Mouse (Mus musculus): ENCODE results near the gene Trim21. TPM values are rescaled to one million over a fixed set of nuclear protein-coding genes. Genes with fewer than 3 reads are reported as not detected.

Gene Trim21
- polyA plus RNA-seq, 1 experiment, result 3.0 TPM

- no peaks in the 10 kb centered on the region for H3K9me3 ChIP-seq
- H3K4me3 ChIP-seq (replicated peaks), result no peak overlapping the region
- peaks cover 31% of the 10 kb centered on the region for H3K27me3 ChIP-seq (replicated peaks)
- TF ChIP-seq GATA1 (IDR thresholded peaks at IDR 0.05; ENCODE audit: borderline replicate concordance, low read length) (no peak), FLI1 (IDR thresholded peaks at IDR 0.05; ENCODE audit: low read length) (no peak)
- peaks cover 17% of the 10 kb centered on the region for H3K4me1 ChIP-seq
- H3K36me3 ChIP-seq (replicated peaks; ENCODE audit: low read length), result no peaks in the 10 kb centered on the region
These were observed 56.6 kb downstream of the Trim21 start for GRCm38 (mm10) chr7:102508666-102509065.

GRCm38 (mm10) chr7:102508066-102508465 lies 57.2 kb downstream of the Trim21 start:
- no peak for TF ChIP-seq GATA1 (IDR thresholded peaks at IDR 0.05; ENCODE audit: borderline replicate concordance, low read length)
- TF ChIP-seq FLI1 (IDR thresholded peaks at IDR 0.05; ENCODE audit: low read length), result no peak
- H3K36me3 ChIP-seq (replicated peaks; ENCODE audit: low read length), result no peaks in the 10 kb centered on the region
- H3K4me3 ChIP-seq (replicated peaks), result no peak overlapping the region
- H3K4me1 ChIP-seq, result peaks cover 13% of the 10 kb centered on the region
- H3K27me3 ChIP-seq (replicated peaks), result peaks cover 31% of the 10 kb centered on the region
- H3K9me3 ChIP-seq, result no peaks in the 10 kb centered on the region

Other genes starting within 250 kb of the Trim21 start
- gene Rrm1, start 123.8 kb downstream of the Trim21 start, polyA plus RNA-seq (2012; ENCODE audit: insufficient read depth, low replicate concordance), result 13.8 and 46.6 TPM in 2 replicates
- gene Olfr543, start 83.8 kb downstream of the Trim21 start, polyA plus RNA-seq (2012; ENCODE audit: insufficient read depth, low replicate concordance), result not detected in 2 replicates
- not detected in 2 replicates for gene Olfr544, start 77.2 kb downstream of the Trim21 start, polyA plus RNA-seq (2012; ENCODE audit: insufficient read depth, low replicate concordance)
- not detected in 2 replicates for gene Olfr545, start 65.9 kb downstream of the Trim21 start, polyA plus RNA-seq (2012; ENCODE audit: insufficient read depth, low replicate concordance)
- gene Olfr547, start 30.7 kb downstream of the Trim21 start, polyA plus RNA-seq (2012; ENCODE audit: insufficient read depth, low replicate concordance), result not detected in 2 replicates
- gene Olfr548-ps1, start 24.6 kb downstream of the Trim21 start, polyA plus RNA-seq (2012; ENCODE audit: insufficient read depth, low replicate concordance), result not detected in 2 replicates
- not detected in 2 replicates for gene Olfr549, start 15.6 kb downstream of the Trim21 start, polyA plus RNA-seq (2012; ENCODE audit: insufficient read depth, low replicate concordance)
- not detected in 2 replicates for gene Olfr550, start 6.0 kb upstream of the Trim21 start, polyA plus RNA-seq (2012; ENCODE audit: insufficient read depth, low replicate concordance)
- gene Olfr551, start 26.4 kb upstream of the Trim21 start, polyA plus RNA-seq (2012; ENCODE audit: insufficient read depth, low replicate concordance), result not detected in 2 replicates
- 0.06 and 3.2 TPM in 2 replicates for gene Olfr552, start 32.3 kb upstream of the Trim21 start, polyA plus RNA-seq (2012; ENCODE audit: insufficient read depth, low replicate concordance)
- not detected in 2 replicates for gene Olfr553, start 52.7 kb upstream of the Trim21 start, polyA plus RNA-seq (2012; ENCODE audit: insufficient read depth, low replicate concordance)
- gene Olfr554, start 72.9 kb upstream of the Trim21 start, polyA plus RNA-seq (2012; ENCODE audit: insufficient read depth, low replicate concordance), result not detected in 2 replicates
- not detected in 2 replicates for gene Olfr555, start 93.3 kb upstream of the Trim21 start, polyA plus RNA-seq (2012; ENCODE audit: insufficient read depth, low replicate concordance)
- gene Olfr556, start 99.4 kb upstream of the Trim21 start, polyA plus RNA-seq (2012; ENCODE audit: insufficient read depth, low replicate concordance), result not detected in 2 replicates
- 0.73 and 1.0 TPM in 2 replicates for gene Trim68, start 121.8 kb upstream of the Trim21 start, polyA plus RNA-seq (2012; ENCODE audit: insufficient read depth, low replicate concordance)
- gene Olfr557, start 130.4 kb upstream of the Trim21 start, polyA plus RNA-seq (2012; ENCODE audit: insufficient read depth, low replicate concordance), result not detected in 2 replicates
- gene Olfr558, start 136.7 kb upstream of the Trim21 start, polyA plus RNA-seq (2012; ENCODE audit: insufficient read depth, low replicate concordance), result not detected in 2 replicates
- not detected in 2 replicates for gene Olfr33, start 153.6 kb upstream of the Trim21 start, polyA plus RNA-seq (2012; ENCODE audit: insufficient read depth, low replicate concordance)
- gene Olfr559, start 162.0 kb upstream of the Trim21 start, polyA plus RNA-seq (2012; ENCODE audit: insufficient read depth, low replicate concordance), result not detected in 2 replicates
- gene Olfr560, start 193.9 kb upstream of the Trim21 start, polyA plus RNA-seq (2012; ENCODE audit: insufficient read depth, low replicate concordance), result 0.17 TPM in 1 of 2 replicates, not detected in the other
- not detected in 2 replicates for gene Olfr78, start 194.0 kb upstream of the Trim21 start, polyA plus RNA-seq (2012; ENCODE audit: insufficient read depth, low replicate concordance)
- not detected in 2 replicates for gene Olfr561, start 205.7 kb upstream of the Trim21 start, polyA plus RNA-seq (2012; ENCODE audit: insufficient read depth, low replicate concordance)
- not detected in 2 replicates for gene Olfr564, start 238.0 kb upstream of the Trim21 start, polyA plus RNA-seq (2012; ENCODE audit: insufficient read depth, low replicate concordance)